Mouse (Mus musculus): ENCODE measurements at regions not wholly inside any gene's neighbourhood (a gene's known extent, or its start where the extent isn't known, plus 50 kb on each side); places are given as distances from the start of the nearest gene placed in this dataset.

GRCm38 (mm10) chr14:120146908-120147770, 104.9 kb upstream of the Oxgr1 start:
- DNase-seq: peak in 1 of 2 experiments; percentile 45

- DNase-seq: no peak
Observed at GRCm38 (mm10) chr14:120148803-120149202, 106.6 kb upstream of the Oxgr1 start.

DNA sequence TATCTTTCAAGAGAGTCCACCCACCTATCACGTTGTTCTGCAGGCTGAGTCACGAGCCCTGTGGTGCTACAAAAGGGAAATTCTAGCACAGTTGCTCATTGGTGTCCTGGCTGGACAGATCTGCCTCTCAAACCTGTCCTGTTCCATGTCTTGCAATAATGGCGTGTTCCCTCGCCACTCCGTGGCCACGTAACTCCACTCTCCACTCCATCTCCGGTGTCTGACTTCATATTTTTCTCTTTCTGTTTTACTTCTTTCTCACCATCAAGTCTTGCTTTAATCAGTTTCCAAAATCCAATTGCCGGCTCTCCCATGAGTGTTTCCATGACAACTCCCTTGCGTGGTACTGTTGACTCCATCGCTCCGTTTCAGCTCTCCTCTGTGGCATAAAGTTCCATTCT, 107.1 kb upstream of the Oxgr1 start:
- DNase-seq: no peak

- no peak for DNase-seq
Observed at GRCm38 (mm10) chr14:120150589-120150988, 108.4 kb upstream of the Oxgr1 start.

DNA sequence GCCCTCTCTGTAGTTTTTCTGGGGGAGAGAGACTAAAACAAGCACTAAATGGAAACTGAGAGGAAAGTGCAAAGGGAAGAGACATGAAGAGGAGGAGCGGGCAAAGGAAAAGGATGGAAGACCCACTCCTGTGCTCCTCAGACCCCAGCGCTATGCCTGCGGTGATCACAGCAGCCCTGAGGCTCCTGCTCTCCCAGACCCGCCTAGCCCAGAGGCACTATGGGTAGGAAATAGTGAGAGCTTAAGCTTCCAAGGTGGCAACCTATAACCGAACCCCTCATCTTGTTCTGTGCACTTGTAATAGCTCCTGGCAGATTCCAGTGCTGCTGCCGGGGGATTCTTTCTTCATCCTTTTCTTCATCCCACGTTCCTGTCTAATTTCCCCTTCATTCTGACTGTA, 112.2 kb upstream of the Oxgr1 start:
- DNase-seq: no peak

GRCm38 (mm10) chr14:120164184-120164583, 111.3 kb upstream of the Mbnl2 start:
- no peak for DNase-seq

DNA sequence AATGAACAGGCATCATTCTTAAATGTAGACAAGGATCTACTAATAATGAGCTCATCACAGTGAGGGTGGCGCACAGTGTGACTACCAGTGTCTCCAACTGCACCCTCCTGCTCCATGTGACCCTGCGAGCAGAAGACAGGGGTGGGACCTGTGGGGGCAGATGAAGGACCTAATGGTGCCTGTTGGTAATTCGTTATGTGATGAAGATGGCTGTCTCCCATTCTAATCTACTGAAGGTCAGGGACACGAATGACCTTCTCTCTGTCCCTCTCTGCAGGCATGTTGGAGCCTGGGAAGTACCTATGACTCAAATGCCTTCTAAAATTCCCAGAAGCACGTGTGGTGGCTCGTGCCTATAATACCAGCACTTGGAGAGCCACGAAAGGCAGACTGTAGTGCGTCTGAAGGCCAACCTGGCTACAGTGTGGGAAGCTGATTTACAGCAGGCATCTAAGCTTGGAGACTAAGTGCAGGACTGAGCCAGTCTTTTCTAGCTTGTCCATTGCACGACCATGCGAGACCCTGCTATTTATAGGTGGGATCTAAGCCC, 109.9 kb upstream of the Mbnl2 start:
- DNase-seq: no peak

GRCm38 (mm10) chr14:120170733-120171132, 104.7 kb upstream of the Mbnl2 start:
- DNase-seq: no peak

GRCm38 (mm10) chr14:120172058-120172457, 103.4 kb upstream of the Mbnl2 start:
- DNase-seq: no peak

DNA sequence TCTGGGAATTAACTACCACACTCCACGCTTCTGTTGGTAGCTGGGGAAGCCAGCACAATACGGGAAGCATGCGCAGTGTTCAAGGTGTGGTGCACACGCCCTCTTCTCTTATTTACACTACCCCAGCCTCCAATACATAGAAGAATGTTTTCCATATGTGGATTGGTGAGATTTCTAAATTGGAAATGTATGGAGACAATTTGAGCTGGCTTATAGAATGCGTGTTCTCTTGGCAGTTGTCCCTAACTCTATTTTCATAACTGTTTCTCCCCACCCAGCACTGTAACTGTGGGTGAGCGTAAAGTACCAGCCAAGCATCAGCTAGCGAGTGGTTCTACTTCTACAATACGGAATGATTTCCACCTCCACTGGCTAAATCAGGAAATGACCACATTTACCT, 102.6 kb upstream of the Mbnl2 start:
- DNase-seq: no peak

- no peak for DNase-seq
Observed at GRCm38 (mm10) chr14:120174615-120175014, 100.9 kb upstream of the Mbnl2 start.

DNA sequence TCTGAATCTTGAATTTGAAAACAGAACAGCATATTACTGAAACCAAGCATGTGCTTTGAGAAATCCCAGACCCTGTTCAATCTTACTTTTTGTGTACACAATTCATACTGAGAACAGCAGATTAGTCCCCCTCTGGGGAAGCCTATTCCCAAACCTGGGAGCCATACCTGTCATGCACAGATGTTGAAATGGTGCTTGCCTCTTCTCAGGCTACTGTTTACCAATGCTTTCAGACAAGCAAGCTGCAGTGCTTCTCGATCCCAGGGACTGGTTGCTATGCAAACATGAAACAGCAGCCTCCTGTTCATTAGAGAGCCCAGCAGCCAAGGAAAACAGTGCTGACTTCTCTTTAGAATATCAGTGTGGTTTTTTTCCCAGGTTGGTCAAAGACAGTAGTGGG, 80.3 kb upstream of the Mbnl2 start:
- DNase-seq: no peak

- no peak for DNase-seq
Observed at GRCm38 (mm10) chr14:120211741-120212140, 63.7 kb upstream of the Mbnl2 start.

GRCm38 (mm10) chr14:120212626-120213025, 62.8 kb upstream of the Mbnl2 start:
- no peak for DNase-seq

- no peak for DNase-seq
Observed at GRCm38 (mm10) chr14:120219224-120219623, 56.2 kb upstream of the Mbnl2 start.

GRCm38 (mm10) chr14:120223528-120224201, 51.8 kb upstream of the Mbnl2 start:
- DNase-seq: no peak

DNA sequence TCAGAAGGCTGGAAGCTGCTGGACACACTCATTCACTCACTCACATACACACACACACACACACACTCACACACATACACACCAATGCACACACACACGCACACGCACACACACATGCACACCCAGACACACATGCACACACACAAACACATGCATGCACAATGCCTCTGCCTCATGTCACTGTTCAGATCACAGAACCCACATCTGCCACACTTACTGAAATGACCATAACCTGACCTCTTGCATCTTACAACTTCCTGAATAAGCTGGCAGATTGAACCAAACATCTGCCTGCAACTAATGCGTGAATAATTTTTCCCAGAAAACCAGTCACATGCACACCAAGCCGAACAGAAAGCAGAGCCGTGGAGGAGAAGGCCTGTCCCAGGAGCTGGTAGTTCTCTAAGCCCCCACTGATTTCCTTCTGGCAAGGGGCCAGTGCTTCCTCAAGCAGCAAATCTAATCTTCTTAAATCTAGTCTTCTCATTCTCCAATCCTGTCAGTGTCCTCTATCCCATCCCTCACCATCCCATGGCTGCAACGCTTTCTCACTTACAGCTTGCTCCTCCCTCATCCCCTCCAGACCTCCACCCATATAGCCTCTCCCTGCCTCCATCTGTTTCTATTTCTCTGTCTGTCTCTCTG, 51.1 kb upstream of the Mbnl2 start:
- DNase-seq: peak in 1 of 2 experiments; percentile 11

- DNase-seq: no peak
Observed at GRCm38 (mm10) chr14:120225657-120226056, 49.8 kb upstream of the Mbnl2 start.
